Mouse (Mus musculus): ENCODE results near the gene Bicc1. TPM values are rescaled to one million over a fixed set of nuclear protein-coding genes. Genes with fewer than 3 reads are reported as not detected.
A peak's percentile ranks its signal among the peaks of the same experiment; 100 is the strongest.
"Not testable (repeated sequence)": the region's sequence is repeated elsewhere in the genome, so short reads cannot be mapped to it uniquely, and the experiment has no call there.

Gene Bicc1
- total and polyA plus RNA-seq, 2 experiments from 2014 or later = 11.3 to 13.3 TPM

GRCm38 (mm10) chr10:70963599-70964193 is 195.8 kb downstream of the Bicc1 start:
- DNase-seq (ENCODE audit: low spot score) (peak; percentile 45), ATAC-seq (ENCODE audit: insufficient read depth, low read depth) (no peak)
- Histone ChIP-seq H3K9me3 (replicated peaks; ENCODE audit: control insufficient read depth, low read length) (no peaks in the 10 kb centered on the region), H3K36me3 (replicated peaks; ENCODE audit: control insufficient read depth, insufficient read depth, low read length) (no peaks in the 10 kb centered on the region), H3K4me1 (ENCODE audit: control insufficient read depth, insufficient read depth) (peaks cover 9% of the 10 kb centered on the region; the same call in 1 of the 2 replicates), H3K27me3 (ENCODE audit: control insufficient read depth, insufficient read depth, low read length) (no peaks in the 10 kb centered on the region), H3K4me3 (ENCODE audit: low read depth, low read length) (no peak overlapping the region), H3K4me2 (ENCODE audit: low read depth, low read length) (no peak overlapping the region), H3K27ac (ENCODE audit: low read depth) (no peak overlapping the region), H3K9ac (replicated peaks; ENCODE audit: low read depth, low read length) (no peak overlapping the region)
- TF ChIP-seq CTCF (IDR thresholded peaks at IDR 0.05; ENCODE audit: low read depth) = peak; percentile 62
- no peak for TF ChIP-seq EP300 (IDR thresholded peaks at IDR 0.05; ENCODE audit: low read depth)
- WGBS = 52% methylated on average over 8 of the region's 8 CpGs

GRCm38 (mm10) chr10:70961641-70962040 is 197.9 kb downstream of the Bicc1 start:
- TF ChIP-seq CTCF (IDR thresholded peaks at IDR 0.05; ENCODE audit: low read depth) = no peak
- TF ChIP-seq EP300 (IDR thresholded peaks at IDR 0.05; ENCODE audit: low read depth) = no peak
- 79% methylated on average over 8 of the region's 8 CpGs for WGBS
- Histone ChIP-seq H3K4me2 (ENCODE audit: low read depth, low read length) (no peak overlapping the region), H3K27me3 (ENCODE audit: control insufficient read depth, insufficient read depth, low read length) (no peaks in the 10 kb centered on the region), H3K36me3 (replicated peaks; ENCODE audit: control insufficient read depth, insufficient read depth, low read length) (no peaks in the 10 kb centered on the region), H3K27ac (ENCODE audit: low read depth) (no peak overlapping the region), H3K4me1 (ENCODE audit: control insufficient read depth, insufficient read depth) (peaks cover 5% of the 10 kb centered on the region; the same call in 1 of the 2 replicates), H3K9ac (replicated peaks; ENCODE audit: low read depth, low read length) (no peak overlapping the region), H3K9me3 (replicated peaks; ENCODE audit: control insufficient read depth, low read length) (no peaks in the 10 kb centered on the region), H3K4me3 (ENCODE audit: low read depth, low read length) (no peak overlapping the region)
- DNase-seq (ENCODE audit: low spot score) (no peak), ATAC-seq (ENCODE audit: insufficient read depth, low read depth) (no peak)

GRCm38 (mm10) chr10:70960396-70960795 is 199.1 kb downstream of the Bicc1 start:
- H3K4me2 ChIP-seq (ENCODE audit: low read depth, low read length); DNase-seq (ENCODE audit: low spot score); H3K27me3 ChIP-seq (ENCODE audit: control insufficient read depth, insufficient read depth, low read length); H3K9ac ChIP-seq (replicated peaks; ENCODE audit: low read depth, low read length); H3K27ac ChIP-seq (ENCODE audit: low read depth); H3K9me3 ChIP-seq (replicated peaks; ENCODE audit: control insufficient read depth, low read length); H3K4me1 ChIP-seq (ENCODE audit: control insufficient read depth, insufficient read depth); H3K36me3 ChIP-seq (replicated peaks; ENCODE audit: control insufficient read depth, insufficient read depth, low read length); H3K4me3 ChIP-seq (ENCODE audit: low read depth, low read length); ATAC-seq (ENCODE audit: insufficient read depth, low read depth): not testable (repeated sequence)
- WGBS = 90% methylated on average over 6 of the region's 6 CpGs

GRCm38 (mm10) chr10:70952770-70953147 is 206.7 kb downstream of the Bicc1 start:
- no peaks in the 10 kb centered on the region for H3K9me3 ChIP-seq (replicated peaks; ENCODE audit: control insufficient read depth, low read length)
- ATAC-seq (ENCODE audit: insufficient read depth, low read depth) (no peak), DNase-seq (ENCODE audit: low spot score) (no peak)
- H3K27me3 ChIP-seq (ENCODE audit: control insufficient read depth, insufficient read depth, low read length) = no peaks in the 10 kb centered on the region
- H3K36me3 ChIP-seq (replicated peaks; ENCODE audit: control insufficient read depth, insufficient read depth, low read length) = peaks cover 7% of the 10 kb centered on the region; the same call in 1 of the 2 replicates
- H3K4me2 ChIP-seq (ENCODE audit: low read depth, low read length) = no peak overlapping the region
- H3K27ac ChIP-seq (ENCODE audit: low read depth) = no peak overlapping the region
- 73% methylated on average over 5 of the region's 5 CpGs for WGBS
- no peak overlapping the region for H3K4me3 ChIP-seq (ENCODE audit: low read depth, low read length)
- TF ChIP-seq CTCF (IDR thresholded peaks at IDR 0.05; ENCODE audit: low read depth) = no peak
- TF ChIP-seq EP300 (IDR thresholded peaks at IDR 0.05; ENCODE audit: low read depth) = no peak
- H3K9ac ChIP-seq (replicated peaks; ENCODE audit: low read depth, low read length) = no peak overlapping the region
- H3K4me1 ChIP-seq (ENCODE audit: control insufficient read depth, insufficient read depth) = no peaks in the 10 kb centered on the region

- DNase-seq (ENCODE audit: low spot score) (no peak), ATAC-seq (ENCODE audit: insufficient read depth, low read depth) (no peak)
- H3K27me3 ChIP-seq (ENCODE audit: control insufficient read depth, insufficient read depth, low read length) = no peaks in the 10 kb centered on the region
- peaks cover 7% of the 10 kb centered on the region; the same call in 1 of the 2 replicates for H3K36me3 ChIP-seq (replicated peaks; ENCODE audit: control insufficient read depth, insufficient read depth, low read length)
- 86% methylated on average over 11 of the region's 11 CpGs for WGBS
- H3K4me3 ChIP-seq (ENCODE audit: low read depth, low read length) = no peak overlapping the region
- no peaks in the 10 kb centered on the region for H3K4me1 ChIP-seq (ENCODE audit: control insufficient read depth, insufficient read depth)
- no peak for TF ChIP-seq CTCF (IDR thresholded peaks at IDR 0.05; ENCODE audit: low read depth)
- TF ChIP-seq EP300 (IDR thresholded peaks at IDR 0.05; ENCODE audit: low read depth) = no peak
- H3K9ac ChIP-seq (replicated peaks; ENCODE audit: low read depth, low read length) = no peak overlapping the region
- no peak overlapping the region for H3K27ac ChIP-seq (ENCODE audit: low read depth)
- H3K9me3 ChIP-seq (replicated peaks; ENCODE audit: control insufficient read depth, low read length) = no peaks in the 10 kb centered on the region
- H3K4me2 ChIP-seq (ENCODE audit: low read depth, low read length) = no peak overlapping the region
Observed at GRCm38 (mm10) chr10:70952056-70952769, 207.3 kb downstream of the Bicc1 start.

GRCm38 (mm10) chr10:70950105-70950424 is 209.4 kb downstream of the Bicc1 start:
- no peaks in the 10 kb centered on the region for H3K4me1 ChIP-seq (ENCODE audit: control insufficient read depth, insufficient read depth)
- no peak overlapping the region for H3K4me3 ChIP-seq (ENCODE audit: low read depth, low read length)
- no peak overlapping the region for H3K27ac ChIP-seq (ENCODE audit: low read depth)
- TF ChIP-seq CTCF (IDR thresholded peaks at IDR 0.05; ENCODE audit: low read depth) (no peak), EP300 (IDR thresholded peaks at IDR 0.05; ENCODE audit: low read depth) (no peak)
- no peak overlapping the region for H3K4me2 ChIP-seq (ENCODE audit: low read depth, low read length)
- 51% methylated on average over 3 of the region's 3 CpGs for whole genome bisulfite sequencing
- DNase-seq (ENCODE audit: low spot score) (no peak), ATAC-seq (ENCODE audit: insufficient read depth, low read depth) (no peak)
- H3K9ac ChIP-seq (replicated peaks; ENCODE audit: low read depth, low read length) = no peak overlapping the region
- no peaks in the 10 kb centered on the region for H3K9me3 ChIP-seq (replicated peaks; ENCODE audit: control insufficient read depth, low read length)
- H3K27me3 ChIP-seq (ENCODE audit: control insufficient read depth, insufficient read depth, low read length) = no peaks in the 10 kb centered on the region
- no peaks in the 10 kb centered on the region for H3K36me3 ChIP-seq (replicated peaks; ENCODE audit: control insufficient read depth, insufficient read depth, low read length)
